Mouse (Mus musculus) gastrocnemius, adult 18-20 months (tissue): ENCODE measurements around the gene Hephl1. TPM values are rescaled to one million over a fixed set of nuclear protein-coding genes. Genes with fewer than 3 reads are reported as not detected.

Experiments used
- DNase-seq: peaks from one replicate; pipeline ENCODE4 v3.0.0; 2021; ENCODE audit warnings: low spot score
- total RNA-seq, 2 experiments: library from RNA; stranded (reverse); gene quantifications; 2 replicates each; pipeline ENCODE4 v1.2.3; 2021

The Hephl1 gene
- total RNA-seq, 2 experiments from 2014 or later: 0.31 to 0.34 TPM

DNA sequence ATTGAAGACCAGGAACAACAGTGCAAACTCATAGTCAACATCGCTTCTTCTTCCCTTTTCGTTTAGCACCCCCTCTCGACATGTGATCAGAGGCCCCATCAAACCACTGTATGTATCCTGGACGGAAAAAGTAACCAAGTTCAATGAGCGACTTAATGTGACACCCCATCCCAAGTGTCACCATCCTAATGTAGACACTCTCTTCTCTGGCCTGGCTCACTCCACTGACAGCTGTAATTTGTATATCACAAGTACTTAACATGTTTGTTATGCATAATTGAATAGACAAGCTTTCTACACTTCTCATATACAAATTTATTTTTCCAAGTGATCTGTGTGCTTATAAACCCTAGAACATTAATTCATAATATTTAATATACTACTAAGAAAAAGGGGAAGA, 51.1 kb downstream of the Hephl1 start:
- no peak for DNase-seq

DNA sequence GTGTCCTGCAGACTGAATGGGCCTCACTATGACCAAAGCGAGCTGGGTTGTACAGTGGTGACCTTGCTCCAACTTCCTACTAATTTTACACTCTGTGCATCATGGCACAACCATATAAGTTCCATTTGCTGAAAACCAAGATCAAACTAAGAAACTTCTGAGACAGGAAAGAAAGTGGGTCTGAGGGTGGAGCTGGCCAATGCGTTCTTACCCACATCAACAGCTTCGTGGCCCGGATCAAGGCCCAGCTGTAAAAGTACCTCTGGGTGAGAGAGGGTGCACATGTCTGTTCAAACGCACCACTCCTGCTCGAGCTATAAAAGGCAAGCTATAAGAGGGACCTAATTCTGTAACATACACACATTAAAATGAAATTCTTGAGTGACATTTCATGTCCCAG, 51.9 kb downstream of the Hephl1 start:
- no peak for DNase-seq

DNA sequence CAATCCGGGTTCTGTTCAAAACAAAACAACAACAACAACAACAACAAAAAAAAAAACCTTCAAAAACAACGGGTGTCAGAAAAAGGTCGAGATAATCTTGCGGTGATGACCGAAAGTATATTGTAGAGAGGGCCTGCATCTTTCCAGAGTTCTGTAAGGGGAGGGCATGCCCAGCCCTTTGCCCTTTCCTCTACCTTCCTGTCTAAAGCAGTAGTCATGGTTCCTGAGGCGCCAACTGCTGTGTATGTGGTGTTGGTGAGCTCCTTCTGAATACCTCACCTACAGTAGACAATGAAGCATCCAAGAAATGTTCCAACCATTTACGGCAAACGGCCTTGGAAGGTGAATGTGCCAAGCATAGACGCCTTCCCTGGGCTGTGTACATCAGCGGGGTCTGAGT, 66.2 kb downstream of the Hephl1 start:
- DNase-seq: no peak

DNA sequence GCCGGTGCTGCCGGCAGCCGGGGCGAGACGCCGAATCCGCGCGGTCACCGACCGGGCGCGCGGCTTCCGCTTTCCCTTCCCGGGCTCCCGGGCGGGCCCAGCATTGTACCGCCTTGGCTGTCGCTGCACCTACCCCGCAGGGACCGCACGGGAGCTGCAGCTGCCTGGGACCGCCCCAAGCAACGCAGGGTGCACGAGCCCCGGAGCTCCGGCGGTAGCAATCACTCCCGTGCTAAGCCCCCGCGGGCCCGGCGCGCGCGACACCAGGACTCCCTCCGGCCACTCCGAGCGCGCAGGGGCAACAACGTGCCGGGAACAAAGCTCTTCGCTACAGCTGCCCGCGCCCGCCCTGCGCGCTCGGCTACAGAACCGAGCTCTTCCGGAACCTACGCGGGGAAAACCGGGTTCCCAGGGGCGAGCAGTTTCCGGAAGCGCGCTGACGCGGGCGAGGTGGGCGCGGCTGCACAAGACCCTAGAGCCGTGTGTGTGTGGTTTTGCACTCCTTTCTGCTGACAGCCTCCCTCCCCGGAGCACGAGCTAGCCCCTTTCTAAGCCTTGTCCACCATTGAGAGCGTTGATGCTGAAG, 66.7 kb downstream of the Hephl1 start, which contains the start of gene Panx1:
Gene Panx1, minus strand, starts transcription at position 395 of the 586 bp plus-strand sequence.
- DNase-seq: peak; percentile 51

DNA sequence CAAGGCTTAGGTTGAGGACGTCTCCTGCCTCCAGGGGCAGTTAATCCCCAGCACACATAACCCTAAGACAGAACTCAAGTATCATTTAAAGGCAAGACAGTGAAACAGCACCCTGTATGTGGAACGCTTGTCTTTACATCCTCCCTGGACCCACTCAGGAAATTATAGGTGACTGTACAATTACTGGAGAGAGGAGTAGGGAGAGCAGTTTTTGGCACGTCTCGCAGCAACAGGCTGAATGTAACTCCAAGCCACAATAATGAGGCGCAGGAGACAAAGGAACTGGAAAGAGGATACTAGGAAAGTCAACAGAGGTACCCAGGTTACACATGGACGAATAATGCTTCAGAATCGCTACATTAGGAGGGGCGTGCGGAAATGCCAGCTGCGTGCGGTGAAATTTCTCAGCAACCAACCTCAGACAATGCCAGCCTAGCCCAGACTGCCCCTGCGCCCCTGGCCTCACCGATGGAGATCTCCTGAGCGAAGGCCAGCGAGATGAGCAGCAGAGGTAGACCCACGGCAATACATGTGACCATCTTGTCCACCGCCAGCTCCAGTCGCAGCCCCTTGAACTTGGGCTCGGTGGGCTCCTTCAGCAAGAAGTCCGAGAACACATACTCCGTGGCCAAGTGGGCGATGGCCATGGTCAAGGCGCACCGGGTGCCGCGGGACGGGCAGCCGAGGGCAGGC, 67.4 kb downstream of the Hephl1 start:
- DNase-seq: peak; percentile 12

DNA sequence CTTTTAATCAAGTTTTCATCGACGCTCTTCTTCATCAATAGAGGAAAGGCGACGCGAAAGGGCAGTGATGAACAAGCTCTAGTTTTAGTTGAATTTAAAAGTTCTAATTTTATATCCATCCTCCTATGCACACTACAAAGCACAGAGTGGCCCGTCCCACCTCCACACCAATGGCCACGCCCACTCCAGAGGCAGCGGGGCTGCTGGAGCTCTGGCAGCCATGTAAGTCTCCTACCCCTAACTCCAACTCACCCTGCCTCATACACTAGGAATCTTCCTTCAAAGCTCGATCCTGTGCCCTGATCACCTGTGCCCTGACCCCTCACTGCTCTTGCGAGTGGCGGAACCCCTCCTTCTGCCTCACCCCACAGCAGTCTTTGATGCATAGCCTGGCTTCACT, 70.4 kb downstream of the Hephl1 start:
- no peak for DNase-seq

DNA sequence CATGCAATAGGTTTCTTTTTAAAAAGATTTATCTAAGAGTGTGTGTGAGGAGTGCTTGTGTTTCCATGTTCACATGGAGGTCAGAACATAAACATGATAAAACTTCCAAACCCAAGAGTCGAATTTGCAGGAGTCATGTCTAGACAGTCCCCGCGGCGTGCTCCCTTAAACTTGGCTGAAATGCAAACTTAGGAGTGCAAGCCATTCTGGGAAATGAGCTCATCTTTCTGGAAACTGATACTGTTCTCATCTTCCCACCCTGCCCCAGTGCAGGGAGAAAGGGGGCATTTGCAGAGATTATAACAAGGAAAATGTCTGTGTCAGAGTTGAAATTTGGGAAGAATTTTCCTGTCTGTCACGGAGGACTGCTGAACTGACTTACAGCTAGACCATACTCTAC, 72.1 kb downstream of the Hephl1 start:
- DNase-seq: peak; percentile 60

DNA sequence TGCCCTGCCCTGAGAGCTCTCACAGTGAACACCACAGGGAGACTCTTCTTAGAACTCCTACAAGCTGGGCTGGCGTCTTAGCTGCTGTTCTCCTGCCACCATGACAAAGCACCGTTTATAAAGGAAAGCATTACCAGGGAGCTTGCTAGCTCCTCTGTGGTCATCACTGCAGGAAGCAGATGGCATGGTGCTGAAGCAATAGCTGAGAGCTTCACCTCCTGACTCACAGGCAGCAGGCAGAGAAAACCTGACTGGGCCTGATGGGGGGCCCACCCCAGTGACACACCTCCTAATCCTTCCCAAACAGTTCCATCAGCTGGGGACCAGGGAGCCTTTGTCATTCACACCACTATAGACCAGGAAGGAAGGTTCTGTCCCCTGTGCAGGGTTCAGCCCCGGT, 74.2 kb downstream of the Hephl1 start:
- no peak for DNase-seq

DNA sequence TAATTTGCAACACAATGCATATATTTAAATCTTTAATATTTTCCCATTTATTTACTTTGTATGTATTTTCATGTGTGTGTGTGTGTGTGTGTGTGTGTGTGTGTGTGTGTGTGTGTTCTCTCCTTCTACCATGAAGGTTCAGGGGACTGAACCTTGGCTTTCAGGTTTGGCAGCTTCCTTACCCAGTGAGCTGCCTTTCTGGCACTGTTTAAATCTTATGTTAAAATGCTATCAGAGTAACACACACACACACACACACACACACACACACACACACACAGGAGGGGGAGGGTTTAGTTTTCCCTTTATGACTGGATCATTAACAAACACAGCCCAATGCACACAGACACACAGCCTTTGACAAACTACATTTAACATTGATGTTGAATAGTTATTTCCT, 74.7 kb downstream of the Hephl1 start:
- no peak for DNase-seq

DNA sequence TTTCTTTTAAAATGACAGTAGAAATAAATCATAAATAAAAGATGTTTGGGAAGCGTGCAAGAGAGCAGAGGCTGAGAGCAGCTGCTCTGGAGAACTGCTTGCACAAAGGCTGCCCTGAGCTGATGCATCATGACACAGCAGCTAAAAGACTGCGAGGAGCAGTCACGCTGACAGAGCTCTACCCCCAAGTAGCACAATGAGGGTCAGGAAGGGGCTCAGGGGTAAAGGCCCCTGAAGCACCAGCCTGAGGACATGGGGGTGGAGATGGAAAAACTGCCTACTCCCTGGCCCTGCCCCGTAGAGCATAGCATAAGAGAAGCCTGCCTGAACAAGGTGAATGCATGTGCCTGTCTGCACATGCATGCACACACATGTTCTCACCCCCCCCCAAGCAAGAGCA, 75.1 kb downstream of the Hephl1 start:
- no peak for DNase-seq

DNA sequence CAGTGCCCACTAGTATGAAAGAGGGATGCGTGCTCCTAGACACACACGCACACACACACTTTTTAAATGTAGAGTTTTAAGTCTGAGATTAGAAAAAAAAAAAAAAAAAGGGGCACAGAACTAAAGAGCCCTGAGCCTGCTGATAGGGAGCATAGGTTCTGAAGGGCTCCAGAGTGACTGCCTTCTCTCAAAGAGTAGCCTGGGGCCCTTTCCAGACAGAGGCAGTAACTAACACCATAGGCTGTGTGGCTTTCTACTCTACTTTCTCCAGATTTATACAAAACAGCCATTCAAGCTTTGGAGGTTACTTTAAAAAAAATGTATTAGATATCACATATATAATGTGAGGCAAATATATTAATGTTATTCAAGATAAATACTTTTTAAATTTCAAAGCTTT, 75.5 kb downstream of the Hephl1 start:
- no peak for DNase-seq

DNA sequence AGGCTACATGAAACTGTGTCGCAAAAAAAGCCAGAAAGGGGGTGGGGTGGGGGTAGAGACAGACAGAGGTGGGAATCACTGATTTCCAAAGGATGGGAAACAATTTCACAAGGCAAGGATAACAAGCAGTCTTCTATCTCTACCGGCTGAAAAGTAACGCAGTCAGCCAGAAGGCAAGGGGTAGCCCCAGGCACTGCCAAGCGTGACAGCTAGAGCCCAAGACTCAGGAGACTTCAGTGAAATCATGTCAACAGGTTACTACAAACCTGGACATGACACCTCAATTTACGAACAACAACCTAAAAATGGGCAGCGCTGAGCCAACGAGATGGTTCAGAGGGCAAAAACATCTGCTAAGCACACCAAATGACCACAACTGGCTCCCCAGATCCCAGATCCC, 75.9 kb downstream of the Hephl1 start:
- DNase-seq: no peak

DNA sequence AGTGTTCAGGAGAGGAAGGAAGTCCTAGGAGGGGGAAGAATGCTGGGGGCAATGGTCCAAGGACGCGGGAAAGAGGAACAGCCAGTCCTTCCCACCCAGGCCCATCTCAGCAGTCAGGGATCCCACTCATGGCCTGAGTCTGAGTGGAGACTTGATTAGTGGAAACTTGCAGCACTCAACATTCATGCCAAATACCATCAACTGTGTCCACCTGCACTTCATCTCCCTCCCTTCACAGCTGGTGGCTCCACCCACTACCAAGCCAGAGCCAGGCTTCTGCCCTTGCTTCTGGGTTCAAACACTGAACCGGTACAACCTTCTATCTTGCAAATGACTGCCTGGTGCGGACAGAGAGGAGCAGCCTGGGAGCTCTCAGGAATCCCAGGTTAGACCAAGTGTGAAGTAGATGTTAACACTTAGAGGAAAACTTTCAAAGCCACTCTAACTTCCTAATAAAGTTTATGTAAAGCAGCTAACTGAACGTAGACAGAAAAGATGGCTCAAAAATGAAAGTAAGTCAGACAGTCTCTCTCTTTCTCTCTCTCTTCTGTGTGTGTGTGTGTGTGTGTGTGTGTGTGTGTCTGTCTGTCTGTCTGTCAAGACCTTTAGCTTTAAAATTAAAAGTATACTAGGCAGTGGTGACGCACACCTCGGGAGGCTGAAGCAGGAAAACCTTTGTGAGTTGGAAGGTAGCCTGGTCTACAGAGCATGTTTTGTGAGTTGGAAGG, 77.2 kb downstream of the Hephl1 start:
- DNase-seq: peak; percentile 41

DNA sequence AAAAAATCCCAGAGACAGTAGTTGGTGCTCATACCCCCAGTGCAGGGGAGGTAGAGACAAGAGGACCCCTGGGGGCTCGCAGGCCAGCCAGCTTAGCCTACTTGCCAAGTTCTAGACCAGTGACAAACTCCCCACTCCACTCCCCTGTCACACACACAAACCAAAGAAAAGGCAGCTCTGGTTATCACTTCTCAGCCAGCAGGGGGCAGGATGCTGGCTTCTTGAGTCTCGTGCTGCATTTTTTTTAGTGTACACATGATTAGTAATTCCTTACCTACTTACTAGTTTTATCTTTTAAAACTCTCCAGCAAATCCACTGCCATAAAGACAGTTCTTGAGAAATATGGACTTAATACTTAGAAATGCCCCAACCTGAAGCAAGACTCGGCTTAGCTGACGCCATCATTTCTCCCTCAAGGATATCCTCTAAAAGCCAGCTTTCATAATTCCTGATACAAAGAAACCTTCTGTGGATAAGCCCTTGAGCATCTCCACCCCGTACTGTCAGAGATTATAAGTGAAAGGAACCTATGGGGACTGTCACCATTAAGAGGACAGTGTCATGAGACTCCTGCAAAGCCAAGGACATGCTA, 78.2 kb downstream of the Hephl1 start:
- peak; percentile 34 for DNase-seq

DNA sequence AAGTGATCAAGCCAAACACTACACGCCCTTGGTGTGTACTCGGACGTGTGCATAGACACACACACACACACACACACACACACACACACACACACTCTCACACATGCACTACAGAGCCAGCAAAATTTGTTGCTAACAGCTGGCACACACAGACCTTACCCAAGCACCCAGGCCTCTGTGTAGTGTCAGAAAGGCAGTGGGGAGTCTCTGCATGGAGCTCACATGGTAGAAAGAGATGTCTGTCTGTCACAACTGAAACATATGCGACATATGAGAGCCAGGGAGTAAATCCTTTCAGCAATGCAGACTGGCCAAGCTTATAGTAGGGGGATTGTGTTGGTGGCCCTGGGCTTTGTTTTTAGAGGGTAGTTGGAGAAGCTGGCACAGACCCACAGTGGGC, 79.1 kb downstream of the Hephl1 start:
- no peak for DNase-seq

DNA sequence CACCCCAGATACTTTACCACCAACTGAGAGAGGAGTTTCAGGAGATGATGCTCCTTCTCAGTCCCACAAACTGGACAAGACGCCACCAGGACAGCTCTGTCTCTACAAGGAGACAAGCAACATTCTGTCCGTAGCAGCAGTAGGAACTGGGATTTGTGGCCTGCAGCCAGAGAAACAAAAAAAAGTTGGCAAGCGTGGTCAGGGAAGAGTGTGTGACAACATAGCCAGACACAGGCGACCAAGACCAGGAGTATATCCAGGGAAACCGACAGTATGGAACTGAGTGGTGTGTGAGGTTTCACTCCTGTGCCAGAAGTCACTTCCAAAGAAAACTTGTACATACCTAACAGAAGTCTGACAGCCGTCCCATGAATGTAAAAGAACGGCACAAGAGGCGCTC, 81.1 kb downstream of the Hephl1 start:
- peak; percentile 66 for DNase-seq

DNA sequence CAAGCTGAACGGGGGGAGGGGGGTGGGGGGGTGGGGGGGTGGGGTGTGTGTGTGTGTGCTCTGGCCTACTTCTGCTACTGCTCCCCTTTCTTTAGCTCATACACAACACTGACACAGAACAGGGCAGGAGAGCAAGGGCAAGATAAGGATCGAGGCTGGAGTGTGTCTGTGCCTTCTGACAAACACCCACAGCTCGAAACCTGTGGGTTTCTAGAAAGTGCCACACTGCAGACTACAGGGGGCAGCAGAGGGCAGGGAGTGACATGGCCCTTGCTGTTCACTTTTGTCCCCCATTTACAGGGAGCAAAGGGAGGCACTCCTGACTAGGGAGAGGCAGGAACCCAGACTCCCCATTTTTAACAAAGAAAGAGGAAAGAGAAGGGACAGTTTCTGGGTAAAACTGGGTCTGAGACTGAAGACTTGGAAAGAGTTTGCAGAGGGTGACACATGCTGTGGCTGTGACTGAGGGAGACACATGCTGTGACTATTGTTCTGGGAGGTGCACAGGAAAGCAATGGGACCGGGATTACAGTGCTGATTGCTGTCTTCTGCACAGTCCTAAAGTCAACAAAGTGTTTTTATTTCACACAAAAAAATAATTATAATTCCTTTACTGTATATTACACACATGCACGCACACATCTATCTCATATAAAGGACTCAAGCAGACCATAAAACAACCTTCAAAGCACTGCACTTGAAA, 82.7 kb downstream of the Hephl1 start:
- peak; percentile 72 for DNase-seq

DNA sequence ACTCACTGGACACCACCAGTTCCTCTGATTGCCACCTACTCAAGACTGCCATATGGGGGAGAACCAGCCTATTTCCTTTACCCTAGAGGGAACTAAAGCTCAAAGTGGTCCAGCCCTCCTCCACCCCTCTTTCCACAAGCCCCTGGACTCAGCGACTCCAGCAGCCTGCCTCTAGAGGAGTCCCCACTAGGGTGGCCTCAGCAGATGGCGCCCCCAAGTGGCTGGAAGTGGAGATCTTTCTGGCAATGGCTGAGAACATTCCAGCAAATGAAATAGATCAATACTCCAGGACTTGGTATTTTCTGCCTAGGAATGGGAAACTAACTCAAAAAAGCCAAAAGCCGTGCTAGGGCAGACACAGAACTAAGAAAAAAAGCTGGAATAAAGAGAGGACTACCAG, 84.2 kb downstream of the Hephl1 start:
- no peak for DNase-seq

DNA sequence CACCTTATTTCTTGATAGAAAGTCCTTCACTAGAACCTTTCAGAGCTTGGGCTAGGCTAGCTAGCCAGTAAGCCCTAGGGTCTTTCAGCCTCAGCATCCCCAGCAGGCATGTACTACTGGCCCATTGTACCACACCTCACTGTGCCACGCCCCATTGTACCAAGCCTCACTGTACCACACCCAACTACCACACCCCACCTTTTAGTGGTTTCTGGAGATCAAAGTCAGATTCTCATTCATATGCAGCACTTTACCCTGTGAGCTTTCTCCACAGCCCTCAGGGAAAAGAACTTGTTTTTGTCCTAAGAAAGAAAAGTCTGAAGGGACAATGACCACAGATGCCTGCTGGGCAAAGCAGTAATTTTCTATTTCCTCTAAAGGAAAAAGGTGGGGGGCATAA, 88.9 kb downstream of the Hephl1 start:
- no peak for DNase-seq

DNA sequence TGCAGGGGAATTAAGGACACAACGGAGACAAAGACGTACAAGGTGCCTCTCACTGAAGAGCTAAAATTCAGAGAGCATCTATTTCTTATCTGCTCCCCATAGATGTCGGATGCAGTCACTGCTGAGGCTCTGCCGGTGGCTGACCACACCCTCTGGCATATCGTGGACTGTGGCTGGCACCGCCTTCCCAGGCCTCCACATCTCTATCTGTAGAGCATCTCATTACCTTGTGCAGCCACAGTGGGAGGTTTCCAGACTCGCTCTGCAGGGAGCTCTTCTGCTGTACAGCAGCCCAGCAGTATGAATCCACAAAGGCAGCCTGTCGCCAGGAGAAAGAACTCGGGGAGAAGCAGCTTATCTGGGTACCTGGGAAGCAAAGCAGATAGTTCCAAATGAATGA, 90.8 kb downstream of the Hephl1 start:
- DNase-seq: no peak

DNA sequence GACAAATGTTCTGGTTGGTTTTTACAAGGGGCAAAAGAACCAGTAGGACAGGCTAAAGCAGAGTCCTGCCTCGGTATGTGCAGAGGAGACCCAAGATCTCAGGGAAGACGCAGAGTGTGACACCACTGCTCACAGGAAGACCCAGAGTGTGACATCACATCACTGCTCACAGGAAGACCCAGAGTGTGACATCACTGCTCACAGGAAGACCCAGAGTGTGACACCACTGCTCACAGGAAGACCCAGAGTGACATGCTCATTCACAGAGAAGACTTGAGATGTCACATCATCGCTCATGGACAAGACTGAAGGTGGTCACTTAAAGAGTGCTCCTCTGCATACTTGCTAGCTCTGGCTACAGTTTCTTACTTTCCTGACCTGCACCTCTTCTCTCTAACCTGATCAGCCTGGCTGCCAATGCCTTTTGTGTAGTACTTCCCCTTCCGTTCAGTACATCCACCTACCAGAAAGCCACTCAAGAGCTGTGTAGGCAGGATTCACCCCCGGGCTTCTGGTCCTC, 91.3 kb downstream of the Hephl1 start:
- no peak for DNase-seq

DNA sequence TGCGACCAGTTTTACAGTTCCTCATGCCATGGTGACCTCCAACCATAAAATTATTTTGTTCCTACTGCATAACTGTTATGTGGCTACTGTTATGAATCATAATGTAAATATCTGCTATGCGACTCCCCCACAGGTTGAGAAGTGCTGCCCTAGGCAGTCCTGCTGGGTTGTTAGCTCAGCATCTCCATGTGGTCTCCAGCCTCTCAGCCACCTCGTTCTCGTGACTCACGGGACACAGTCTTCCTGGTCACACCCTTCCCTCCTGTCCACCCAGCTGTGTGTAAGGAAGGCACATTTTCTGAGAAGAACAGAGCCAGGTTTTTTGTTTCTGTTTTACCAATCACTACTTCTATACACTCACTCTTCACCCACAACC, 93.2 kb downstream of the Hephl1 start:
- DNase-seq: no peak
